In the genomic region with DNA sequence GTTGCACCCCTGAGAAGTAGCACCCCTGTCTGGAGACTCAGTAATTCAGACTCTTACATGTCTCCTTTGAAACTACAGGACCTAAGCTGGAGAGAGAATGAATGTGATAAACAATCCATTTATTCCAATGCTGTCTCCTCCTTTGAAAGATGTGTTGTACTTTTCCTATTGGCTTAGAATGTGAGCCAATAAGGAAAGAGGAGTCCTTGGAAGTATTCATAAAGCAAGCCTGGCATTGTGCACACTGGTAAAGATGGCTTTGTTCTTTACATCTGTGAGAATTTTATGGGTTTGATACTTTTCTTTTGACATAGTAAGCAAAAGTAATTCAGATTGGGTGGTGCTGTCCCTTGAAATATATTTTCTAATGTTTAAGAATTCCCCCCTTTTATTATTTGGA, we compare ENCODE assay signal across 8 mouse cellular contexts. TPM values are rescaled to one million over a fixed set of nuclear protein-coding genes. Genes with fewer than 3 reads are reported as not detected.
DNase-seq lines count a peak whose midpoint lies in the region; ATAC-seq and TF ChIP-seq lines count a peak whose summit lies in the region.
"Had no signal": no experiment of that assay in that cellular context is flagged by ENCODE, and none has a peak within 500 bp of the region (broad histone marks: within the 10 kb centered on the region; RNA-seq: fewer than 3 reads in every experiment).

No protein-coding gene starts in this region.

- no peak for TF ChIP-seq CTCF in hindbrain, postnatal 0 days (IDR thresholded peaks at IDR 0.05; ENCODE audit: low read depth)

- peak overlapping the region; percentile 74 for H3K4me3 ChIP-seq in midbrain, embryonic 10.5 days
- H3K4me3 ChIP-seq in midbrain, embryonic 15.5 days: no peak overlapping the region
- no peak overlapping the region for H3K4me3 ChIP-seq in embryonic facial prominence, embryonic 11.5 days (ENCODE audit: low read depth, low read length)
- H3K4me3 ChIP-seq in hindbrain, postnatal 0 days (ENCODE audit: low read length): no peak overlapping the region
- no peak overlapping the region for H3K4me3 ChIP-seq in stomach, embryonic 15.5 days (replicated peaks)
- H3K4me3 ChIP-seq: heart, embryonic 12.5 days had no signal

- H3K9me3 ChIP-seq in midbrain, embryonic 10.5 days (replicated peaks): no peaks in the 10 kb centered on the region
- H3K9me3 ChIP-seq in midbrain, embryonic 15.5 days: no peaks in the 10 kb centered on the region
- H3K9me3 ChIP-seq in embryonic facial prominence, embryonic 11.5 days (replicated peaks; ENCODE audit: control insufficient read depth, low read length): no peaks in the 10 kb centered on the region
- H3K9me3 ChIP-seq in hindbrain, postnatal 0 days (ENCODE audit: low read length): no peaks in the 10 kb centered on the region
- H3K9me3 ChIP-seq in stomach, embryonic 15.5 days: no peaks in the 10 kb centered on the region
- H3K9me3 ChIP-seq: heart, embryonic 12.5 days had no signal

- H3K27ac ChIP-seq in midbrain, embryonic 10.5 days (replicated peaks): peak overlapping the region; percentile 99
- H3K27ac ChIP-seq in midbrain, embryonic 15.5 days: no peak overlapping the region
- H3K27ac ChIP-seq in embryonic facial prominence, embryonic 11.5 days (replicated peaks; ENCODE audit: low read depth, low read length): no peak overlapping the region
- H3K27ac ChIP-seq in hindbrain, postnatal 0 days: no peak overlapping the region
- H3K27ac ChIP-seq in stomach, embryonic 15.5 days: no peak overlapping the region

- H3K36me3 ChIP-seq in midbrain, embryonic 10.5 days: 0 out of 2 replicates have a peak, but pooled peaks cover 2% of the 10 kb centered on the region
- no peaks in the 10 kb centered on the region for H3K36me3 ChIP-seq in midbrain, embryonic 15.5 days (replicated peaks)
- H3K36me3 ChIP-seq in embryonic facial prominence, embryonic 11.5 days (replicated peaks; ENCODE audit: control insufficient read depth, insufficient read depth, low read depth, low read length): no peaks in the 10 kb centered on the region; the same call in 1 of the 2 replicates
- no peaks in the 10 kb centered on the region for H3K36me3 ChIP-seq in hindbrain, postnatal 0 days (ENCODE audit: insufficient read depth, low read length)
- no peaks in the 10 kb centered on the region for H3K36me3 ChIP-seq in stomach, embryonic 15.5 days
- H3K36me3 ChIP-seq: heart, embryonic 12.5 days had no signal

- no peak for DNase-seq in midbrain, embryonic 10.5 days (ENCODE audit: low spot score)
- peak; percentile 60 for DNase-seq in embryonic facial prominence, embryonic 11.5 days (ENCODE audit: low spot score)
- peak; percentile 56 for DNase-seq in hindbrain, postnatal 0 days (ENCODE audit: low spot score)
- DNase-seq in right cerebral cortex, postnatal 14 days: no peak
- no peak for DNase-seq in urinary bladder, postnatal 36 days (ENCODE audit: low spot score in 2 of 2)

- H3K4me2 ChIP-seq in midbrain, embryonic 15.5 days: no peak overlapping the region
- no peak overlapping the region for H3K4me2 ChIP-seq in embryonic facial prominence, embryonic 11.5 days (ENCODE audit: low read depth, low read length)
- H3K4me2 ChIP-seq in hindbrain, postnatal 0 days (ENCODE audit: low read depth, low read length): peak overlapping the region; percentile 1; the same call in 1 of the 2 replicates
- peak overlapping the region; percentile 16; the same call in 1 of the 2 replicates for H3K4me2 ChIP-seq in stomach, embryonic 15.5 days
- H3K4me2 ChIP-seq: heart, embryonic 12.5 days had no signal

- no peak for ATAC-seq in midbrain, embryonic 15.5 days (replicated peaks)
- no peak for ATAC-seq in embryonic facial prominence, embryonic 11.5 days (replicated peaks; ENCODE audit: insufficient number of reproducible peaks, low FRiP score, low TSS enrichment, low read depth)
- no peak for ATAC-seq in hindbrain, postnatal 0 days
- no peak for ATAC-seq in stomach, embryonic 15.5 days (ENCODE audit: insufficient read depth, low FRiP score, low read depth)

- no peak overlapping the region for H3K9ac ChIP-seq in midbrain, embryonic 15.5 days
- H3K9ac ChIP-seq in embryonic facial prominence, embryonic 11.5 days (replicated peaks; ENCODE audit: low read length): no peak overlapping the region
- no peak overlapping the region for H3K9ac ChIP-seq in hindbrain, postnatal 0 days (replicated peaks; ENCODE audit: low read length)
- no peak overlapping the region for H3K9ac ChIP-seq in stomach, embryonic 15.5 days
- H3K9ac ChIP-seq: heart, embryonic 12.5 days had no signal

- H3K27me3 ChIP-seq in midbrain, embryonic 10.5 days (ENCODE audit: low read depth, poor library complexity, severe bottlenecking): no peaks in the 10 kb centered on the region
- H3K27me3 ChIP-seq in midbrain, embryonic 15.5 days (replicated peaks): no peaks in the 10 kb centered on the region
- H3K27me3 ChIP-seq in embryonic facial prominence, embryonic 11.5 days (ENCODE audit: control insufficient read depth, insufficient read depth, low read length): no peaks in the 10 kb centered on the region
- H3K27me3 ChIP-seq in hindbrain, postnatal 0 days (ENCODE audit: insufficient read depth, low read length): no peaks in the 10 kb centered on the region
- H3K27me3 ChIP-seq in stomach, embryonic 15.5 days (replicated peaks): no peaks in the 10 kb centered on the region
- H3K27me3 ChIP-seq: heart, embryonic 12.5 days had no signal

- peaks cover 18% of the 10 kb centered on the region for H3K4me1 ChIP-seq in midbrain, embryonic 10.5 days
- peaks cover 14% of the 10 kb centered on the region for H3K4me1 ChIP-seq in midbrain, embryonic 15.5 days
- no peaks in the 10 kb centered on the region for H3K4me1 ChIP-seq in embryonic facial prominence, embryonic 11.5 days (ENCODE audit: control insufficient read depth, insufficient read depth, low read length)
- H3K4me1 ChIP-seq in hindbrain, postnatal 0 days (ENCODE audit: insufficient read depth, low read length): no peaks in the 10 kb centered on the region; the same call in 1 of the 2 replicates
- peaks cover 6% of the 10 kb centered on the region for H3K4me1 ChIP-seq in stomach, embryonic 15.5 days

RNA-seq across cellular contexts. Expression of gene N4bp2, which starts 1.4 kb away (rescaled TPM):
- 30.4 and 33.3 TPM in 2 replicates for polyA plus RNA-seq in midbrain, embryonic 10.5 days (2016; fragmentation: Nextera tagmentation; extraction: Ambion mirVana)
- 17.8 and 20.5 TPM in 2 replicates for polyA plus RNA-seq in midbrain, embryonic 15.5 days (2015; fragmentation: Nextera tagmentation; extraction: Ambion mirVana)
- 45.4 and 50.7 TPM in 2 replicates for polyA plus RNA-seq in embryonic facial prominence, embryonic 11.5 days (2014; fragmentation: Nextera tagmentation; extraction: Ambion mirVana)
- total RNA-seq in hindbrain, postnatal 0 days (2014; rRNA removed): 27.4 and 41.7 TPM in 2 replicates
- 9.7 and 10.0 TPM in 2 replicates for polyA plus RNA-seq in hindbrain, postnatal 0 days (2015; fragmentation: Nextera tagmentation; extraction: Ambion mirVana)
- polyA plus RNA-seq in stomach, embryonic 15.5 days (2015; fragmentation: Nextera tagmentation; extraction: Ambion mirVana): 22.4 and 23.3 TPM in 2 replicates

Comparison
In these comparisons a context has a peak if more than half of its experiments do, and no peak if none do; other contexts are left out.
1. DNase-seq: peak in embryonic facial prominence, embryonic 11.5 days (single experiment) and hindbrain, postnatal 0 days (single experiment); none in midbrain, embryonic 10.5 days (single experiment), right cerebral cortex, postnatal 14 days (single experiment) and urinary bladder, postnatal 36 days (0 of 2).
2. H3K4me2 ChIP-seq: peak in hindbrain, postnatal 0 days (single experiment) and stomach, embryonic 15.5 days (single experiment); none in midbrain, embryonic 15.5 days (single experiment) and embryonic facial prominence, embryonic 11.5 days (single experiment).